Mouse (Mus musculus) T-helper 1 cell (primary cell): Measurements from ENCODE around the gene Thpo.

Source experiments
- in situ Hi-C: fragments of 300-600 bp; cut with MboI, MseI; formaldehyde crosslinking; loops from one replicate; pipeline ENCODE4 v1.15.1; 2025; ENCODE audit warnings: high pct_unique_total_duplicates

The Thpo gene

DNA sequence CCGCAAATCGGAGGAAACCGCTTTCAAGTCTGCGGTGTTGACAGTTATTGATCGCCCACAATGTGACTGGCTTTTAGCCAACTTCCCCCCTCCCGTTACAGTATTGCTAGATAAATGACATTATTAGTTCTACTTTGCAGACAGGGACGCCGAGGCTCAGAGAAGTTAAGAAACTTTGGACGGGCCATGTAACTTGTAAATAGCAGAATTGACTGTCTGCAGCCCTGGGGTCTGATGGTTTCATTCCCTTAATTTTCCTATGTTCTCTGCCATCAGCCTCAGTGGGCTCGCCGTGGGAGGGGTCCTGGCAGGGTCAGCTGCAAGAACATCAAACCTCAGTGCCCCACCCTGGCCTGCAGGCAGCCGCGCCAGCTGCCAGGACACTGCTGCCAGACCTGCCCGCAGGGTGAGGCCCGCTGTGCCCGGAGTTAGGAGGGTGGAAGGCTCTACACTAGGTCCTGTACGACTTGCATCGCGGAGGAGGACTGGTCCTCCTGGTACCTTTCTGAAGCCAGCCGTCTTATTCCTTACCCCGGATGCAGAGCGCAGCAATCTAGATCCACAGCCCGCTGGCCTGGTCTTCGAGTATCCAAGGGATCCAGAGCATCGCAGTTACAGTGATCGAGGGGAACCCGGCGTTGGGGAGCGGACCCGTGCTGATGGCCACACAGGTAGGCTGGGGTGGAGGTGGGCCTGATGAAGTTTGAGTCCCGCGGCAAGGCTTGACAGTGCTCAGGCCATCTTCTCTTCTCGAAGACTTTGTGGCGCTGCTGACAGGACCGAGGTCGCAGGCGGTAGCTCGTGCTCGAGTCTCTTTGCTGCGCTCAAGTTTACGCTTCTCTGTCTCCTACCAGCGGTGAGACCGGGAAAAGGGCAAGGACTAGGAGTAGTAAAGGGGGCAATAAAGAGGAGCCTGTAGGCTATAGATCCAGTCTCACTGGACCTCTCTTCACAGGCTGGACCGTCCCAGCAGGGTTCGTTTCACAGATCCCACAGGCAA is at the start of gene Thpo:
TSS of gene Thpo (minus strand) at position 781 of the 1,000 bp plus-strand sequence.
- in situ Hi-C loops = no loop called here

DNA sequence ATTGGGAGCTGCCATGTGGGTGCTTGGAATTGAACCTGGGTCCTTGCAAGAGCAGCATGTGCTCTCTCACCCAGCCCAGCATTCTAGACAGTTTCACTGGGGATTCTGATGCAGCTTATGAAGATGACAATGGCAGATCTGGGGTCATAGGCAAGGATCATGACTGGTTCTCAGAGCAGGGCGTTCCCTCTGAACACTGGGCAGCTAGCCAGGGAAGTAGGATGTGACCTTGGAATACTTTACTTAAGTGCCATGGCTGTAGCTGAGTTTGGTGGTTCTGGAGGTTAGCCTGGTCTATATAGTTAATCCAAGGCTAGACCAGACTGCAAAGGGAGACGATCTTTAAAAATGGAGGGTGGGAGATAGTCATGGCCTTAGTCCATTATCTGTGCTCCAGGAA is 49.6 kb upstream of the Thpo start:
- in situ Hi-C loops = loop anchor here (10.0 kb wide), 1 partner anchor 1451 kb away; no protein-coding TSS in a partner anchor

DNA sequence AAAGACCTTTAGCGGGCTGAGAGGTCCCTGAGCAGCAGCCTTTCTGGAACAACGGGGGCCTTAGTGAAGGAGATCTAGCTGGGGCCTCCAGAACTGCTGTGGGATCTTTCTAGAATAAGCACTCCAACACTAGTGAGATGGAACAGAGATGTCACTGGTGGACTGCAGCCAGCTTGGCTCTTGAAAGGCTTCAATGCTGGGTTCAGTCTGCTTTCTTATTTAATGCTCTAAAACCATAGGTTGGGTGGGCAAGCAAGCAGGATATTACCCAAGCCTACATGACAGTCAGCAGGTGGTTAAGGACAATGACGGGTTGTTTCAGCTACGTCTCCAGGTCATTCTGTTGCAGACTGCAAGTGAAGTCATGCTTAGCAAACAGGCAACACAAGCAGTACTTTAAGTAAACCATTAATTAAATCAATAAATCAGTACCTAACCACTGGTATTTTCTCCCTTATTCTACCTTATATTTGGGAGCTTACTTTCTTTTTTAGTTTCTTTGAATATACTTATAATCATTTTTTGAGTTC is 46.9 kb upstream of the Thpo start:
- in situ Hi-C loops = loop anchor here (10.0 kb wide), 1 partner anchor 1454 kb away; no protein-coding TSS in a partner anchor

DNA sequence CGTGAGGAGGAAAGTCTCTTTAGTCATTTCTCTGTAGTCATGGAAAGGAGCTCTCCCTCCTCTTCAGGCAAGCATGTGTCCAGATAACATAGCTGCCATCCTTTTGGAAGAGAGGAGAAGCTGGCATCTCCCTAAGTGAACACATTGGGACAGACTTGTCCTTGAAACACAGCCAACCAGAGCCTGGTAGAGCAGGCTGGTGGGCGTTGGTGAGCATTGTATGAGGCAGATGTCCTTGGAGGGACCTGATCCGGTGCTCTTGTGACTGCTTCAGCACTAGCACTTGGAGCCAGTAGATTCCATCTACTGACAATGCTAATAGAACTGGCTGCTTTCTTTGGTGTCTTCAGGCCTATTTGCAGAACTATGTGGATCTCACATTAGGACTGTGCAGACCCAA is 45.5 kb upstream of the Thpo start:
- in situ Hi-C loops = loop anchor here (10.0 kb wide), 1 partner anchor 1455 kb away; no protein-coding TSS in a partner anchor

DNA sequence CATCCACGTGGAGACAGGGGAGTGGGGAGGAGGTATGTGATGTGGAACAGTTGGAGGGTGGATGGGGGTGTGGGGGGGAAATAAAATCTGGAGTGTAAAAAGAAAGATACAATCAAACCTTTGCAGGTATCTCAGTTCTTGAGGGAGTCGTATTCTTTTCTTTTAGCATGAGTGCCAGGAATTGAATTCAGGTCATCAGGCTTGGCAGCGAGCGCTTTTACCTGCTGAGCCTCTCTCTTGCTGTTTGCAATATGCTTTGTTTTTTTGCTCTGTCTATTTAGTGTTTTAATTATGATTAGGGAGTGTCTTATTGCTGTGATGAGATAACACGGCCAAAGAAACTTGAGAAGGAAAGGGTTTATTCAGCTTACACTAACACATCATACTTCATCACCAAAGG is 40.7 kb upstream of the Thpo start:
- in situ Hi-C loops = no loop called here

DNA sequence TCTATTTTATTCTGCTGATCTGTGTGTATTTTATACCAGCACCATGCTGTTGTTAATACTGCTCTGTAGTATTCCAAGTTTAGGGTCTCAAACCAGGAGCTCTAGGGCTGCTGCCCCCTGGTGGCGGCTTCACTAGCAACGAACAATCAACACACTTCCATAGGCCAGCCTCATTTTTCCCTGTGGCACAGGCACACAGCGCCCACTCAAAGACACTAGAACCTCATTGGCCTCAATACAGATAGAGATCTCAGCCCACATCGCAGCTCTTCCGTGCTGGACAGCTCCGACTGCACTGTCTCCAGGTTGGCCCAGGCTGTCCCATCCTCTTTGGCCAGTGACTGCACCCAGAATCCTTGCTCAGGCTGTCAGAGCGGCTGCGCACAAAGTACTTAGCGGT is 30.9 kb upstream of the Thpo start:
- in situ Hi-C loops = no loop called here

DNA sequence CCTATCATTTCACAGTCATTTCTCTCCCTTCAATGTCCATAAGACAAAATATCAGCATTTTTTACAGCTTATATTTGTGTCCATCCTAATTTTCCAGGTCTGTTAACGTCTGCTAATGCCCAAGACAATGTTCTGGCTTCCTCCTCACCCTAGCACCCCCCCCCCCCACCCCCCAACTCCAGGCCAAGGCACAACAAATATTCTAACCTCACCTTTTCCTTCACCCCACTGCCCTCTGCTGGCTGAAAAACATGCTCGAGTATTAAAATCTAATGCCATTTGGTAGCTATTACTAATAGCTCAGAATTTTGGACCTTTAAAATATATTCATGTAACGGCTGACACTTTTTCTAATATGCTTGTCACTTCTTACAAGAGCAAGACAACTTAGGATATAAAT is 27.4 kb upstream of the Thpo start:
- in situ Hi-C loops = loop anchor here (5.0 kb wide), 1 partner anchor 34 kb away; no protein-coding TSS in a partner anchor

DNA sequence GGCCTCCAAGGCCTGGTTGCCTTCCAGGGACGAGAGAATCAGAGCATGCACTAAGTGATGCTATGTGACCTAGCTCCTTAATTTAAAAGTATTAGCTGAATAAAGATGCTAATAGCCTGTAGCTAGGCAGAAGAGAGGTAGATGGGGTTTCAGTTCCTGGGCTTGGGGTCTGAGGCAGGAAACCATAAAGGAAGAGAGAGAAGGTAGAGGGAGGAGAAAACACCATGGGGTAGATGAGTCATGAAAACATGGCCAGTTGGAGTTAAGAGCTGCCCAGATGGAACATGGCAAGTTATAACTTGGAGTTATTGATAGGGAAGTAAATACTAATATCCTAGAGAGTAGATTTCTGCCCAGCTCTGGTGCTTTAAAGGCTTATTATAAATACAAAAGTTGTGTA is 23.1 kb upstream of the Thpo start:
- in situ Hi-C loops = no loop called here

DNA sequence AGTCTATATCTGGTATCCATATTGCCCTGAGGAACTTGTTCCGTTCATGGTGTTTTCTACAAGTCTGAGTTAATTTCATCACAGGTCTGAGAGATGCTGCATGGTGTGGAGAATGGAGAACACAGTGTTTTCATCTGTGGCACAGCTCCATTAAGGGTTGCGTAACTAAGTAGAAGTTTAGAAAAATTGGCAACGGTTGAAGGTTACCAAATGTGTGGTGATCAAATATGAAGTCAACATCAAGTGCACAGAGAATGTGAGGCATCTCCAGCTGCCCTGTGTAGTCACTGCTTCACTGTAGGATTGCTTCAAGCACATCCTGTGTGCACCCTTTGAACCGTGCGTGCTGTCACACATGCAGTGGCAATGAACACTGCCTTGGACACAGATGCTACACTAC is 21.7 kb upstream of the Thpo start:
- in situ Hi-C loops = no loop called here

DNA sequence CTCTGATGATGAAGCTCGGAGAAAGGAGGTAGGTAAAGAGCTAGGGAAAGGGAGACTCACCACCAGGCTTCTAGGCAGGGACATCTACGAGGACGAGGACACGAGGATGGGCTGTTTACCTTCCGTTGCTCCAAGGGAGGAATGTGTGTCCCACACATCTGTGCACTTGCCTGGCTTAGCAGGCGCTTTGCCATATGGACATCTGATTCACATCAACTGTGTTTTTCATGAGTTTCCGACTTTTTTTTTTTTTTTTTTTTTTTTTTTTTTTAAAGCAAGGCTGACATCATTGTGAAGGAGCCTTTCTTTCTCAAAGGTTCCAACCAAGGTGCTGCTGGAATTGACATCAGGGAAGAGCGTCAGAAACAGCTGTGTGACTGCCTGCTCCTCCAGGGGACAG is 16.2 kb upstream of the Thpo start:
- in situ Hi-C loops = no loop called here

DNA sequence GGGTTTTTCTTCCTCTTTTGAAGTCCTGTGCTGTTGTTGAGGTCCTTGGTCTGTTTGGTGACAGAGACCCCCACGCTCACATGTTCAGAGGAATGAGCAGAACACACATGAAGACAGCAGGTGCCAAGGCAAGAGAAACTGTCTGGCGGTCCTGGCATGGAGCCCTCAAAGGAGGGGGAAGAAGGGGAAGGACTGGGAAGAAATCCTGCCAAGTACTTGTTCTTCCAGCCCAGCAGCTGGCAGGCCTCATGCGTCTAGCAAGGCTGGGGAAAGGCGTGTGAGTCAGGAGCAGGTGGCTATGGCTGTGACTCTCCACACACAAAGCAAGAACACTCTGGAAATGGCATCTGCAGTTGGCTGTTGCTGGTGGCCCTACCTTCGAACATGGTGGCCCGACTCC is 12.3 kb upstream of the Thpo start:
- in situ Hi-C loops = no loop called here

DNA sequence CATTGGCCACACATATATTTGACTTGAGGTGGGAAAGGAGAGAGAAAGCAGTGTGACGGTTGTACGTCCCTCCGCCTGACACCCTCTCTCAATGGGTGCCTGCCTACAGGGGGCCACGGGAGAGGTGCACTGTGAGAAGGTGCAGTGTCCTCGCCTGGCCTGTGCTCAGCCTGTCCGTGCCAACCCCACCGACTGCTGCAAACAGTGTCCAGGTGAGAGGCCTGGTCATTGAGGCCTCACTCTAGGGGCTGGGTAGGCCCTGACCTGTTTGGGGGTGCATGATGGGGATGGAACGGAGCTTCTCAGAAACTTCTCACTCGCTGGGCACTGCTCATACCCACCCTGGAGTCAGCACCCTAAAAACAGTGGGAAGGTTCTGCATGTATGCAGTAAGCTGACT is 5.5 kb upstream of the Thpo start:
- in situ Hi-C loops = loop anchor here (5.0 kb wide), 1 partner anchor 562 kb away; no protein-coding TSS in a partner anchor

DNA sequence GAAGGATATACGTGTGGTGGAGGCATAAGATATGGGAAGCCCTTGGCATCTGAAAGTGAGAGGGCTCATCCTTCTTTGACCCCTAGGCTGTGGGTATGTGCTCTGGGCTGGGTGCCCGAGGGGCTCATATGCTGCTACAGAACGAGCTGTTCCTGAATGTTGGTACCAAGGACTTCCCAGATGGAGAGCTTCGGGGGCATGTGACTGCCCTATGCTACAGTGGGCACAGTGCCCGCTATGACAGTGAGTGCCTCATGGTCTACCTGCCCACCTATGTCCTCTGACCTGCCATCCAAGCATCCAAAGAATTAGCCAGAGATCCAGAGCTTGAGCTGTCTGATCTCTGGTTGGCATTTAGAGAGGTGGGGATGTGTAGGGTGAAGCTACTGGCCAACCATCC is 2.5 kb upstream of the Thpo start:
- in situ Hi-C loops = loop anchor here (5.0 kb wide), 1 partner anchor 565 kb away; no protein-coding TSS in a partner anchor

DNA sequence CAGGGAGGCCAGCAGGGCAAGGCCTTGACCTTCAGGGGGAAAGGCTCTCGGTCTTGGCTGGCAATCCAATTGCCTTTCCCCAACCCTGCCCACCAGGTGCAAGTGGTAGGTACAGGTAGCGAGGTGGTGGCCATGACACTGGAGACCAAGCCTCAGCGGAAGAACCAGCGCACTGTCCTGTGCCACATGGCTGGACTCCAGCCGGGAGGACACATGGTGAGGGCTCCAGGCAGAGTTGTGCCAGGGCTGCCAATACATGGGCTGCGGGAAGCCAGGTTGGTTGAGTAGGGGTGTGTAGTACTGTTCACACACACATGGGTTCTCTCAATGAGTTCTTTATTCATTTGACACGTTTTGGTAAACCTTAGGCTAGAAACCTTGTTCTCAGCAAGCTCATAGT is 1.9 kb upstream of the Thpo start:
- in situ Hi-C loops = loop anchor here (5.0 kb wide), 1 partner anchor 566 kb away; no protein-coding TSS in a partner anchor

DNA sequence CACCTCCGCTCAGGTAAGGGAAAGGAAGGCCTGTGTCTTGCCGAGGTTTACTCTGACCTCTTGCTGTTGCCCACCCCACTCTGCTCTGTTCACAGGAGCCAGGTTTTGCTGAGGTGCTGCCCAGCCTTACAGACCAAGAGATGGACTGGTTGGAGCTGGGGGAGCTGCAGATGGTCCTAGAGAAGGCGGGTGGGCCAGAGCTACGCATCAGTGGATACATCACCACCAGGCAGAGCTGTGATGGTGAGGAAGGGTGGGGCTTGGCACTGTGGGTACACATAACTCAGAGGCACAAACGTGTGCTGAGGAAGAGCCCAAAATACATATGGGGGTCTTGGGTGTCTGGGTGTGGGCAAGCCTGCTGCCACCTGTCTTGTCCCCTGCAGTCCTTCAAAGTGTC is 1.3 kb upstream of the Thpo start:
- in situ Hi-C loops = loop anchor here (5.0 kb wide), 1 partner anchor 567 kb away; no protein-coding TSS in a partner anchor

DNA sequence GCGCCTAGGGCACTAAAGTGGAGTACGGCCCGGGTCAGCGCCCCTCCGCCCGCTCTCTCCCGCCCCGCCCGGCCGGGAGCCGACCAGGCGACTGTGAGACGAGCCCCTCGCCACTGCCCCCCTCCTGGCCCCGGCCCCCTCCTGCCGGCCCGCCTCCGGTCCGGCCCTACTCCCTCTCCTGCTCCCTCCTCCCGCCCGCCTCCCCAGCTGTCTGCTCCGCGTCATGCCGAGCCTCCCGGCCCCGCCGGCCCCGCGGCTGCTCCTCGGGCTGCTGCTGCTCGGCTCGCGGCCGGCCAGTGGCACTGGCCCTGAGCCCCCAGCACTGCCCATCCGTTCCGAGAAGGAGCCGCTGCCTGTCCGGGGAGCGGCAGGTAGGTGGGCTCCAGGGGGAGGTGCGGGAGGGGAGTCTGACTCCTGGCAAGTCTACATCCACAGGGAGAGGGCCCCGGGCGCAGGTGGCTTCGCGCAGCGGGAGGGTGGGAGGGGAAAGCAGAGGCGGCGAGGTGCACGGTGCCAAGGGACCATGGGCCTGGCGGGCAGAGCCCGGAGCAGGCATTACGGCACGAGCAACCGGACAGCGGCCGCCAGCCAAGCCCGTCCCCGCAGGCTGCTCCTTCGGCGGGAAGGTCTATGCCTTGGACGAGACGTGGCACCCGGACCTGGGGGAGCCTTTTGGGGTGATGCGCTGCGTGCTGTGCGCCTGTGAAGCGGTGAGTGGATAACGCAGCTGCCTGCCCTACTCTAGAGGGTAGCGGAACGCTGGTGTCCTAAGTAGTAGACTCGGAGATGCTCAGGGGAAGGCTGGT is 1.2 kb downstream of the Thpo start, which contains the start of gene Chrd:
TSS of gene Chrd (plus strand) at position 203 of the 806 bp plus-strand sequence.
- in situ Hi-C loops = no loop called here

DNA sequence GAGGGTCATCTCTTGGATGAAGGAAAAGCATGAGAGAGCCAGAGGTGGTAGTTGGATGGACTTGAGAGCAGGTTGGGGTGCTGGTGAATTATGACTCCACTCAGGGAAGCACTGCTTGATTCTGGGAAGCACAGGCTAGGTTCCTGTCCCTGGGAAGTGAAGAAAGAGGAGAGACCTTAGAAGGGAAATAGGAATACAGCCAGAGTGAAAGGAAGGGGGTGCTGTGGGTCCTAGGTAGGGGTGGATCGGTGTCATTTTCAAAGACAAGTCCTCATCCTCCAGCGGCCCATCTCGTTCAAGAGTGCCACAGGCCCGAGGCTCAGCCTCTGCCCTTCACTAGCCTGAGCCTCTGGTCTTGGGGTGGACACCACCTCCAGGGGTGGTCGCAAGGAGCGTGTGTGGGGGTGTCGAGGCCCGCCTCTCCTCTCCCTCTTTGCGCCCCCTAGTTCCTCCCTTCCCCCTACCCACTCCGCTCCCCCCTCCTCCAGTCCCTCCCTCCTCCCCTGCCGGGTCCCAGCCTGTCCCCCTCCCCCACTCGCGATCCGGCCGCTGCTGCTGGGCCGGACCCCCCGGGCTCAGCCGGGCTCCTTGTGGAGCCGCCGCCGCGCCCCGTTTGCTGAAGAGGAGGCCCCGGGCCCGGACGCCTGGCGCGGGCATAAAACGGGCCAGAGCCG is 1.9 kb downstream of the Thpo start:
- in situ Hi-C loops = no loop called here

DNA sequence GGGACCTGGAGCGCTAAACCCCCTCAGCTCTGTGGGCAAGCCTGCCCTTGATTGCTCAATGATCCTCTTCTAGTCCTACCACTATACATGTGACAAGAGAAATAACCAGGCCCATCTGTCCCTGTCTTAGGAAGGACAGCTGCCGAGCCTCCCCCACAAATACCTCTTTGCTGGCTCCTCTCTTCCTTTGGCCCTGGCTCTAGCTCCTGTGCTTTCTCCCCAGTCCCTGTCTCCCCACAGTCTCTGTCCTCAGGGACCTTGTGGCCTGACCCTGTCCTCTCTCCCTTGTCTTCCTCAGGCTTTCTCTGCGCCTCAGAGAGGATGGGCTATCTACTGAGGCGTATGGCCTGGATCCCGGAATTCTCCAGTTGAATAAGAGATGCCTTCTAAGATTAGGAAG is 2.6 kb downstream of the Thpo start:
- in situ Hi-C loops = no loop called here

DNA sequence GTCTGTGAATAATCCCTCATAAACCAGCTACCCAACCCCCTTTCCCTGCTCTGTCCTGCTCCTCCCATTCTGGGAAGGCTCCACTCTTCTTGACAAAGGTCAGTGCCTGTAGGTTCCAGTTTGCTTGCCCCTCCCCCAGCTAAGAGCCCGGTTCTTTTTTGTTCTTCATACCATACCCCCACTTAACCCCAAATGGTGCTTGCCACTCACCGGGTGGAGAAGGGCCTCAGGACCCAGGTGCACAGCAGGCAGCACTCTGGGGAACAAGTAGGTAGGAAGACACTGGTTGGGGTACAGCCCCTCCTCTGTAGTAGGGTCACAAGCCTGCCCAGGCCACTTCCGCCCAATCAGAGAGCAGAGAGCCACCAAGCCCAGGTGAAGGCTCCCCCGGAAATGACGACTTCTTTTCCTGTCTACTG is 4.0 kb downstream of the Thpo start:
- in situ Hi-C loops = no loop called here

DNA sequence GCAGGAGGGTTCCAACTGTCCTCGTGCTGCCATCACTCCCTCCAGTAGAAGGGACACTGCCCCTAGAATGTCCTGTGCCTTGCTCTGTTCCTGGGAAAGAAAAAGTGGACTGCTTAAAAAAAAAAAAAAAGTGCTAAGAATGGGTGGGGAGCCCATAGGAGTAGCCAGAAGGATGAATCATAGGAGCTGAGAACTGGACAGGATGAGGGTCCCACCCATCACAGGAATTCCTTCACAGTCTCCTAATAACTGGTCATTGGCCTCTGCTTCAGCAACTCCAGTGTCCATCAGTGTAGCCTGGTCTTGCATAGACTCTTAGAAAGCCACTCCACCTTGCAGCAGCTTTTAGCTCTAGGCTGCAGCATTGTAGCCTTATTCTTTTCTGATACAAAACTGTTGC is 7.9 kb downstream of the Thpo start:
- in situ Hi-C loops = loop anchor here (5.0 kb wide), 1 partner anchor 36 kb away; no protein-coding TSS in a partner anchor

DNA sequence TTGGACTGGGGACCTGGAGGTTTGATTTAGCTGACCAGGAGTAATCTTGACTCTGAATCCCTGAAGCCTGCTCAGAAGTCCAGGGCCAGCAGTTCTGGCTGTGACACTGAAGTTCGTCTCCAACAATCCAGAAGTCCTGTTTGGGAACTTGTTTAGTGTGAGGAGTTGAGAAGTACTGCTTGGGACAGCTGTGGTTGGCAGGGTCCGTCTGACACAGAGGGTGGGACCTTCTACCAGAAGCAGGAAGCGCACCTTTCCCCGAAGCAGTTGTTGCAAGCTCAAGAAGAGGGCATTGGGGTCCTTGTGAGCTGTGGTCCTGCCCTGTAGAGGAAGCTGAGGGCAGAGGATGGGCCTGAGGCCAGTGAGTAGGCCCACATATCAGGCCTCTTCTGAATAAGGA is 8.6 kb downstream of the Thpo start:
- in situ Hi-C loops = loop anchor here (5.0 kb wide), 1 partner anchor 37 kb away; no protein-coding TSS in a partner anchor
